Mouse (Mus musculus) intestine, postnatal 0 days (tissue): Measurements from ENCODE around the gene Chaf1b. TPM values are rescaled to one million over a fixed set of nuclear protein-coding genes. Genes with fewer than 3 reads are reported as not detected.

ENCODE experiments used
- ATAC-seq: fragments of 200-750 bp; cut with Nextera tagmentation; 2 replicates; pipeline ENCODE4 v1.8.0; 2017; ENCODE audit warnings: mild to moderate bottlenecking, moderate TSS enrichment, moderate library complexity
- H3K27ac ChIP-seq: fragments of 300-500 bp; sonication (generic); 2 replicates; pipeline ENCODE4 v1.5.1; 2014; ENCODE audit warnings: mild to moderate bottlenecking, low read depth, low read length, moderate library complexity
- H3K27me3 ChIP-seq: fragments of 300-500 bp; sonication (generic); replicated peaks from 2 replicates; pipeline ENCODE4 v1.6.1; 2014; ENCODE audit warnings: low read length, mixed read lengths; ENCODE audit not compliant: control insufficient read depth, insufficient read depth
- H3K36me3 ChIP-seq: fragments of 300-500 bp; sonication (generic); 2 replicates; pipeline ENCODE4 v1.6.1; 2014; ENCODE audit warnings: mild to moderate bottlenecking, moderate library complexity; ENCODE audit not compliant: control insufficient read depth, insufficient read depth
- H3K4me1 ChIP-seq: fragments of 300-500 bp; sonication (generic); replicated peaks from 2 replicates; pipeline ENCODE4 v1.6.1; 2014; ENCODE audit warnings: antibody characterized with exemption, low read length, mixed read lengths; ENCODE audit not compliant: control insufficient read depth, insufficient read depth
- H3K4me2 ChIP-seq: fragments of 300-500 bp; sonication (generic); replicated peaks from 2 replicates; pipeline ENCODE4 v1.6.1; 2014; ENCODE audit warnings: low read depth, mild to moderate bottlenecking, moderate library complexity
- H3K4me3 ChIP-seq: fragments of 300-500 bp; sonication (generic); 2 replicates; pipeline ENCODE4 v1.5.1; 2014; ENCODE audit warnings: low read depth, low read length
- H3K9ac ChIP-seq: fragments of 300-500 bp; sonication (generic); 2 replicates; pipeline ENCODE4 v1.6.1; 2014; ENCODE audit warnings: mild to moderate bottlenecking, low read depth, low read length
- H3K9me3 ChIP-seq: fragments of 300-500 bp; sonication (generic); 2 replicates; pipeline ENCODE4 v1.6.1; 2016; ENCODE audit warnings: mixed run types; ENCODE audit not compliant: control insufficient read depth
- CTCF ChIP-seq: sonication (generic); IDR thresholded peaks from 2 replicates; pipeline ENCODE4 v1.5.1; 2016; ENCODE audit warnings: low read depth, mild to moderate bottlenecking, control low read depth, antibody characterized with exemption, moderate library complexity
- WGBS: fragments of 180-500 bp; shearing (Covaris S2); extraction: QIAGEN DNeasy Blood & Tissue Kit; methylation state at CpG from one replicate; pipeline ENCODE4 v1.1.7; 2014; 5-methylcytosine and 5-hydroxymethylcytosine counted together
- polyA plus RNA-seq: library from polyadenylated mRNA; unstranded; fragments of >200 nt; fragmentation: Nextera tagmentation; extraction: Ambion mirVana; gene quantifications from 2 replicates; pipeline ENCODE4 v1.2.1, GENCODE M21; 2015

Chaf1b gene
- polyA plus RNA-seq, 1 experiment from 2014 or later: 18.6 TPM

DNA sequence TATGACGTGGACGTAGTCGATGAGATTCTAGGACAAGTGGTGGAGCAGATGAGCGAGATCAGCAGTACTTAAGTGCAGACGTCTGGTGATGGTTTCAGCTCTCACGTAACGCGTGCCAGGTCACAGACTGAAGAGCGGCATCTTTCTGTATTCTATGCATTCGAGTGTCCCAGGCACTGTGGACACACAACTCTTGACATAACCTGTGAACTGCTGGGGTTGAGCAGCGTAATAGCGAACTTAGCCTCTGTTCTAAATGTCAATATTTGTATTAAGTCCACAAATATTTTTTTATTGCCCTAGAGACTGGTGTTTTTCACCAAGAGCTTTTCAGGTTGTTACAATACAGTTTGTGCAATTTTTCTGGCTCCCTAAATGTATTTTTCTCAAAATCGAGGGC lies 8.9 kb upstream of the Chaf1b start:
- Histone ChIP-seq H3K27ac (no peak overlapping the region), H3K9ac (no peak overlapping the region), H3K4me1 (no peaks in the 10 kb centered on the region), H3K36me3 (peaks cover 67% of the 10 kb centered on the region), H3K4me2 (no peak overlapping the region), H3K9me3 (no peaks in the 10 kb centered on the region), H3K27me3 (no peaks in the 10 kb centered on the region), H3K4me3 (no peak overlapping the region)
- 76% methylated on average over 13 of the region's 13 CpGs for WGBS
- no peak for TF ChIP-seq CTCF
- ATAC-seq: no peak

GRCm38 (mm10) chr16:93877612-93878380 lies 5.9 kb upstream of the Chaf1b start:
- Histone ChIP-seq H3K4me1 (no peaks in the 10 kb centered on the region), H3K4me2 (no peak overlapping the region), H3K27me3 (no peaks in the 10 kb centered on the region), H3K9me3 (no peaks in the 10 kb centered on the region), H3K36me3 (peaks cover 39% of the 10 kb centered on the region), H3K4me3 (no peak overlapping the region), H3K9ac (no peak overlapping the region), H3K27ac (no peak overlapping the region)
- WGBS: 85% methylated on average over 6 of the region's 6 CpGs
- ATAC-seq: no peak
- TF ChIP-seq CTCF: no peak

GRCm38 (mm10) chr16:93884086-93884721 lies 503 bp downstream of the Chaf1b start:
- Histone ChIP-seq H3K4me3 (peak overlapping the region; percentile 87), H3K4me2 (peak overlapping the region; percentile 96), H3K27me3 (no peaks in the 10 kb centered on the region), H3K36me3 (peaks cover 3% of the 10 kb centered on the region; the same call in 1 of the 2 replicates), H3K9me3 (no peaks in the 10 kb centered on the region), H3K4me1 (no peaks in the 10 kb centered on the region), H3K27ac (peak overlapping the region; percentile 0; the same call in 1 of the 2 replicates), H3K9ac (peak overlapping the region; percentile 65)
- WGBS: under 1% methylated on average over 43 of the region's 43 CpGs
- ATAC-seq: peak; percentile 12
- TF ChIP-seq CTCF: no peak

DNA sequence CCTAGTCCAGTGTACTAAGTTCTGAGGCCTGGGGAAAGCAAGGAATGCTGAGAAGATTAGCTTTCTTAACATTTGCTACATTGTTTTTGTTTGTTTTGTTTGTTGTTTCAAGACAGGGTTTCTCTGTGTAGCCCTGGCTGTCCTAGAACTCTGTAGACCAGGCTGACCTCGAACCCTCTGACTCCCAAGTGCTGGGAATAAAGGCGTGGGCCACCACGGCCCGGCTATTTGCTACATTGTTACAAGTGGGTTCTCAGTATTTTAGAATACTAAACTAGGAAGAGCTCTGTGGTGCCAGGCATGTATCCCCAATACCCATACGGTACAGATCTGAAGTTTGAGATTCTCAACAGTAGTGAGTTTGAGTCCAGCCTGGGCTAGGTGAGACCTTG lies 1.0 kb downstream of the Chaf1b start:
- Histone ChIP-seq H3K9ac (peak overlapping the region; percentile 65), H3K9me3 (no peaks in the 10 kb centered on the region), H3K4me2 (peak overlapping the region; percentile 96), H3K4me1 (no peaks in the 10 kb centered on the region), H3K36me3 (peaks cover 8% of the 10 kb centered on the region; the same call in 1 of the 2 replicates), H3K27ac (no peak overlapping the region), H3K4me3 (peak overlapping the region; percentile 87), H3K27me3 (no peaks in the 10 kb centered on the region)
- WGBS: 50% methylated on average over 5 of the region's 5 CpGs
- ATAC-seq: no peak
- no peak for TF ChIP-seq CTCF

DNA sequence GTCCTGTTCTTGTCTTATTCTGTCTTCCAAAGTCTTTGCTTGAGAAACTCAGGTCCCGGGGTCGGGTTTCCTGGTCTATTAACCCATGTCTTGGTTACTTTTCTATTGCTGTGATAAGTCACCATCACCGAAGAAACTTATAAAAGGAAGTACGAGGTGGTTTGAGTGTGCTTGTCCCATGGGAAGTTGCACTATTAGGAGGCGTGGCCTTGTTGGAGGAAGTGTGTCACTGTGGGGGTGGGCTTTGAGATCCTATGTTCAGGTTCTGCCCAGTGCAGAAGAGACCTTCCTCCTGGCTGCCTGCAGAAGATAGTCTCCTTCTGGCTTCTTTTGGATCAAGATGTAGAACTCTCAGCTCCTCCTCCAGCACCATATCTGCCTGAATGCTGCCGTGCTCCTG lies 4.8 kb downstream of the Chaf1b start:
- no peak overlapping the region for H3K9ac ChIP-seq
- peaks cover 23% of the 10 kb centered on the region; the same call in 1 of the 2 replicates for H3K36me3 ChIP-seq
- H3K4me1 ChIP-seq: no peaks in the 10 kb centered on the region
- H3K27me3 ChIP-seq: no peaks in the 10 kb centered on the region
- WGBS: 87% methylated on average over 6 of the region's 6 CpGs
- no peak overlapping the region for H3K27ac ChIP-seq
- H3K4me2 ChIP-seq: no peak overlapping the region
- H3K4me3 ChIP-seq: no peak overlapping the region
- TF ChIP-seq CTCF: no peak
- ATAC-seq: no peak
- no peaks in the 10 kb centered on the region for H3K9me3 ChIP-seq

DNA sequence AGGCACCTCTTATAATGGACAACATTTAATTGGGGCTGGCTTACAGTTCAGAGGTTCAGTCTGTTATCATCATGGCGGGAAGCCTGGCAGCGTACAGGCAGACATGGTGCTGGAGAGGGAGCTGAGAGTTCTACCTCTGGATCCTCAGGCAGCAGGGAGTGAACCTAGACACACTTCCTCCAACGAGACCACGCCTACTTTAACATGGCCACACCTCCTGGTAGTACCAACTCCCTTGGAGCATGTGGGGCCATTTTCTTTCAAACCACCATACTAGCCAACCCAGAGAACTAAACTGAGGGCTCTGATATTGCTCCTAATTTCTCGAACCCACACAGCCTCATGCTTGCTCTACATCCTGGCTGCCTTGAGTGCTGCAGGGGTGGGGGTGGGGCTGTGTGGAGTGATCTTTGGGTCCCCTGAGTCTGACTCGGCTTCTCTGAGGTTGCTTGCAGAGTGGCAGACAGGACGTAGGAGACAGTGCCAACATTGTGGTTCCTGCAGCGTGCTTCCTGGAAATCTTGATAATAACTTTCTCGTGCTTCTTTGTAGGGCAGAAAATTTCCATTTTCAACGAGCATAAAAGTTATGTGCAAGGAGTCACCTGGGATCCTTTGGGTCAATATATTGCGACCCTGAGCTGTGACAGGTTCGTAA lies 7.4 kb downstream of the Chaf1b start:
- WGBS: 88% methylated on average over 12 of the region's 12 CpGs
- H3K4me3 ChIP-seq: no peak overlapping the region
- peaks cover 31% of the 10 kb centered on the region; the same call in 1 of the 2 replicates for H3K36me3 ChIP-seq
- no peaks in the 10 kb centered on the region for H3K9me3 ChIP-seq
- ATAC-seq: no peak
- no peaks in the 10 kb centered on the region for H3K27me3 ChIP-seq
- no peaks in the 10 kb centered on the region for H3K4me1 ChIP-seq
- H3K4me2 ChIP-seq: no peak overlapping the region
- no peak overlapping the region for H3K9ac ChIP-seq
- no peak for TF ChIP-seq CTCF
- no peak overlapping the region for H3K27ac ChIP-seq
